Mouse (Mus musculus): Measurements from ENCODE around the gene Slco6d1.
"Not testable (repeated sequence)": the region's sequence is repeated elsewhere in the genome, so short reads cannot be mapped to it uniquely, and the experiment has no call there.

GRCm38 (mm10) chr1:98528368-98528767 is 107.4 kb downstream of the Slco6d1 start:
- TF ChIP-seq GATA1 (IDR thresholded peaks at IDR 0.05; ENCODE audit: borderline replicate concordance, low read length); FLI1 (IDR thresholded peaks at IDR 0.05; ENCODE audit: low read length): not testable (repeated sequence)
